Mouse (Mus musculus) bone marrow, adult 2 months (tissue): ENCODE data around the gene Eef1a2.

Experiments used
- CTCF ChIP-seq: fragments of 200-500 bp; IDR thresholded peaks from 2 replicates; pipeline ENCODE4 v1.5.1; 2011; ENCODE audit warnings: low read length, control low read depth; ENCODE audit not compliant: control insufficient read depth, insufficient read depth
- POLR2A ChIP-seq: fragments of 200-500 bp; IDR thresholded peaks from 2 replicates; pipeline ENCODE4 v1.6.1; 2011; ENCODE audit warnings: low read depth, mild to moderate bottlenecking, control low read depth, low read length, borderline replicate concordance; ENCODE audit not compliant: control insufficient read depth

DNA sequence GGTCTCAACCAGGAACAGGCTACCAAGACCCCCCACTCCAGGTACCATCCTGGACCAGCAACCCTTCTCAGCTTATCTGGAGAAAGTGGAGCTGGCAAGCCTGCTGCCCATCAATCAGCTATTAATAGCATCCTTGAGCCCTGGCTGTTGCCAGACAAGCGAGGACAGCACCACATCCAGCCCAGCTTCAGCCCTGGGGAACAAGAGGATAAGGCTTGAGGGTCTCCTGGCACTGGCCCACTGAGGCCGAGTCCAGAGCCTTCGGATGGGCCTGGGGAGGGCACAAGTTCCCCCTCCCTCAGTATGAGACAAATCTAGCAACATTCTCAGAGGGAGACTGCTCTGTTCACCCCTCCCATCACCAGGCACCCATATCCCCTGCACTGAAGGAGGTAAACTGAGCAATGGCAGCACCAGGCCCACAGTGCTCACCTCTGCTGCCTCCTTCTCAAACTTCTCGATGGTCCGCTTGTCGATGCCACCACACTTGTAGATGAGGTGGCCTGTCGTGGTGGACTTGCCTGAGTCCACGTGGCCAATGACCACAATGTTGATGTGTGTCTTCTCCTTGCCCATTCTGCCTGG is 1.9 kb downstream of the Eef1a2 start:
- TF ChIP-seq CTCF = no peak
- no peak for TF ChIP-seq POLR2A
